Mouse (Mus musculus) lung, embryonic 14.5 days (tissue): ENCODE measurements around the gene Sox6. TPM values are rescaled to one million over a fixed set of nuclear protein-coding genes. Genes with fewer than 3 reads are reported as not detected.
A peak's percentile ranks its signal among the peaks of the same experiment; 100 is the strongest.

ENCODE experiments used
- ATAC-seq: fragments of 200-750 bp; cut with Nextera tagmentation; 2 replicates; pipeline ENCODE4 v1.8.0; 2017; ENCODE audit warnings: mild to moderate bottlenecking, moderate TSS enrichment, moderate library complexity; ENCODE audit not compliant: insufficient read depth
- DNase-seq: peaks from one replicate; pipeline ENCODE4 v3.0.0-alpha.2; 2015
- H3K27ac ChIP-seq: fragments of 300-500 bp; sonication (generic); 2 replicates; pipeline ENCODE4 v1.5.1; 2014; ENCODE audit warnings: low read depth, mild to moderate bottlenecking, moderate library complexity
- H3K27me3 ChIP-seq: fragments of 300-500 bp; sonication (generic); 2 replicates; pipeline ENCODE4 v1.6.1; 2014; ENCODE audit warnings: low read length, control low read depth; ENCODE audit not compliant: insufficient read depth
- H3K36me3 ChIP-seq: fragments of 300-500 bp; sonication (generic); 2 replicates; pipeline ENCODE4 v1.6.1; 2014; ENCODE audit warnings: control low read depth; ENCODE audit not compliant: insufficient read depth
- H3K4me1 ChIP-seq: fragments of 300-500 bp; sonication (generic); 2 replicates; pipeline ENCODE4 v1.6.1; 2014; ENCODE audit warnings: antibody characterized with exemption, control low read depth; ENCODE audit not compliant: insufficient read depth
- H3K4me2 ChIP-seq: fragments of 300-500 bp; sonication (generic); 2 replicates; pipeline ENCODE4 v1.6.1; 2014; ENCODE audit warnings: mild to moderate bottlenecking
- H3K4me3 ChIP-seq: fragments of 300-500 bp; sonication (generic); 2 replicates; pipeline ENCODE4 v1.5.1; 2014; ENCODE audit warnings: low read depth, low read length
- H3K9ac ChIP-seq: fragments of 300-500 bp; sonication (generic); 2 replicates; pipeline ENCODE4 v1.6.1; 2014
- H3K9me3 ChIP-seq: fragments of 300-500 bp; sonication (generic); 2 replicates; pipeline ENCODE4 v1.6.1; 2016; ENCODE audit warnings: low read depth, low read length, control low read depth
- CTCF ChIP-seq: IDR thresholded peaks from 2 replicates; pipeline ENCODE4 v1.5.1; 2016; ENCODE audit warnings: antibody characterized with exemption, low read depth
- WGBS: fragments of 180-500 bp; shearing (Covaris S2); extraction: QIAGEN DNeasy Blood & Tissue Kit; methylation state at CpG from one replicate; pipeline ENCODE4 v1.1.7; 2014; 5-methylcytosine and 5-hydroxymethylcytosine counted together
- polyA plus RNA-seq: library from polyadenylated mRNA; unstranded; fragments of >200 nt; fragmentation: Nextera tagmentation; extraction: Ambion mirVana; gene quantifications from 2 replicates; pipeline ENCODE4 v1.2.1, GENCODE M21; 2014

The Sox6 gene
- polyA plus RNA-seq, 1 experiment from 2014 or later: 22.0 TPM

GRCm38 (mm10) chr7:115426161-115426982, 612.2 kb downstream of the Sox6 start:
- WGBS: 77% methylated on average over 7 of the region's 7 CpGs
- TF ChIP-seq CTCF: no peak
- H3K9ac ChIP-seq: no peak overlapping the region
- no peaks in the 10 kb centered on the region for H3K4me1 ChIP-seq
- 0 out of 2 replicates have a peak, but pooled peaks cover 3% of the 10 kb centered on the region for H3K27me3 ChIP-seq
- no peak overlapping the region for H3K4me3 ChIP-seq
- H3K4me2 ChIP-seq: no peak overlapping the region
- DNase-seq: no peak
- no peaks in the 10 kb centered on the region for H3K36me3 ChIP-seq
- H3K27ac ChIP-seq: no peak overlapping the region
- ATAC-seq: no peak
- no peaks in the 10 kb centered on the region for H3K9me3 ChIP-seq

GRCm38 (mm10) chr7:115422828-115423227, 615.8 kb downstream of the Sox6 start:
- WGBS: 70% methylated on average over 7 of the region's 7 CpGs
- H3K4me1 ChIP-seq: no peaks in the 10 kb centered on the region
- no peaks in the 10 kb centered on the region for H3K36me3 ChIP-seq
- ATAC-seq: no peak
- 0 out of 2 replicates have a peak, but pooled peaks cover 4% of the 10 kb centered on the region for H3K27me3 ChIP-seq
- no peak overlapping the region for H3K9ac ChIP-seq
- TF ChIP-seq CTCF: peak; percentile 39
- peak; percentile 8 for DNase-seq
- H3K4me3 ChIP-seq: no peak overlapping the region
- no peak overlapping the region for H3K4me2 ChIP-seq
- H3K27ac ChIP-seq: no peak overlapping the region
- H3K9me3 ChIP-seq: no peaks in the 10 kb centered on the region; the same call in 1 of the 2 replicates

GRCm38 (mm10) chr7:115420960-115421359, 617.6 kb downstream of the Sox6 start:
- no peak for TF ChIP-seq CTCF
- ATAC-seq: no peak
- peak; percentile 21 for DNase-seq
- Histone ChIP-seq H3K9me3 (no peaks in the 10 kb centered on the region; the same call in 1 of the 2 replicates), H3K4me3 (no peak overlapping the region), H3K4me1 (no peaks in the 10 kb centered on the region), H3K4me2 (no peak overlapping the region), H3K27me3 (0 out of 2 replicates have a peak, but pooled peaks cover 4% of the 10 kb centered on the region), H3K36me3 (no peaks in the 10 kb centered on the region), H3K9ac (no peak overlapping the region), H3K27ac (no peak overlapping the region)
- whole genome bisulfite sequencing: 31% methylated on average over 12 of the region's 12 CpGs

Other genes with a start within 250 kb of the Sox6 start
- gene 1110004F10Rik, start 601 bp upstream of the Sox6 start, polyA plus RNA-seq: 275 and 286 TPM in 2 replicates
- gene Gm4353, start 45.8 kb upstream of the Sox6 start, polyA plus RNA-seq: 1.1 and 1.5 TPM in 2 replicates